Mouse (Mus musculus) heart, embryonic 10.5 days (tissue): ENCODE data around the gene Ttyh3. TPM values are rescaled to one million over a fixed set of nuclear protein-coding genes. Genes with fewer than 3 reads are reported as not detected.

Experiments used
- DNase-seq: peaks from one replicate; pipeline ENCODE4 v3.0.0-alpha.2; 2017; ENCODE audit warnings: low spot score
- H3K27ac ChIP-seq: fragments of 300-500 bp; sonication (generic); 2 replicates; pipeline ENCODE4 v1.5.1; 2016; ENCODE audit warnings: mild to moderate bottlenecking
- H3K27me3 ChIP-seq: fragments of 300-500 bp; sonication (generic); 2 replicates; pipeline ENCODE4 v1.6.1; 2016; ENCODE audit warnings: mild to moderate bottlenecking; ENCODE audit not compliant: poor library complexity, insufficient read depth, severe bottlenecking
- H3K36me3 ChIP-seq: fragments of 300-500 bp; sonication (generic); 2 replicates; pipeline ENCODE4 v1.6.1; 2016; ENCODE audit warnings: mild to moderate bottlenecking, moderate library complexity
- H3K4me1 ChIP-seq: fragments of 300-500 bp; sonication (generic); 2 replicates; pipeline ENCODE4 v1.6.1; 2016; ENCODE audit warnings: mild to moderate bottlenecking
- H3K4me3 ChIP-seq: fragments of 300-500 bp; sonication (generic); 2 replicates; pipeline ENCODE4 v1.5.1; 2016; ENCODE audit warnings: mild to moderate bottlenecking, moderate library complexity
- H3K9me3 ChIP-seq: fragments of 300-500 bp; sonication (generic); 2 replicates; pipeline ENCODE4 v1.6.1; 2016; ENCODE audit warnings: mild to moderate bottlenecking, moderate library complexity
- WGBS: fragments of 180-500 bp; shearing (Covaris S2); methylation state at CpG from one replicate; pipeline ENCODE4 v1.1.7; 2016; 5-methylcytosine and 5-hydroxymethylcytosine counted together
- polyA plus RNA-seq: library from polyadenylated mRNA; unstranded; fragments of >200 nt; fragmentation: Nextera tagmentation; extraction: Ambion mirVana; gene quantifications from 2 replicates; pipeline ENCODE4 v1.2.1, GENCODE M21; 2016

Gene Ttyh3
- polyA plus RNA-seq, 1 experiment from 2014 or later = 32.9 TPM

GRCm38 (mm10) chr5:140637058-140637410 is 11.8 kb downstream of the Ttyh3 start:
- WGBS = 90% methylated on average over 6 of the region's 6 CpGs
- DNase-seq = no peak
- no peaks in the 10 kb centered on the region for H3K27me3 ChIP-seq
- peaks cover 79% of the 10 kb centered on the region for H3K36me3 ChIP-seq
- H3K9me3 ChIP-seq = no peaks in the 10 kb centered on the region
- no peak overlapping the region for H3K27ac ChIP-seq
- no peak overlapping the region for H3K4me3 ChIP-seq
- peaks cover 38% of the 10 kb centered on the region for H3K4me1 ChIP-seq

GRCm38 (mm10) chr5:140636316-140637057 is 12.3 kb downstream of the Ttyh3 start:
- Histone ChIP-seq H3K4me1 (peaks cover 32% of the 10 kb centered on the region), H3K36me3 (peaks cover 85% of the 10 kb centered on the region), H3K4me3 (no peak overlapping the region), H3K27me3 (no peaks in the 10 kb centered on the region), H3K9me3 (no peaks in the 10 kb centered on the region), H3K27ac (no peak overlapping the region)
- 75% methylated on average over 7 of the region's 7 CpGs for WGBS
- DNase-seq = no peak

- Histone ChIP-seq H3K4me3 (no peak overlapping the region), H3K27me3 (no peaks in the 10 kb centered on the region), H3K27ac (no peak overlapping the region), H3K9me3 (no peaks in the 10 kb centered on the region), H3K36me3 (peaks cover 96% of the 10 kb centered on the region), H3K4me1 (peaks cover 19% of the 10 kb centered on the region)
- DNase-seq = peak; percentile 73
- 94% methylated on average over 26 of the region's 26 CpGs for WGBS
Measured at GRCm38 (mm10) chr5:140634798-140635722, 13.8 kb downstream of the Ttyh3 start.

GRCm38 (mm10) chr5:140633432-140633831 is 15.4 kb downstream of the Ttyh3 start:
- Histone ChIP-seq H3K27ac (no peak overlapping the region), H3K36me3 (peaks cover 99% of the 10 kb centered on the region), H3K9me3 (no peaks in the 10 kb centered on the region)

GRCm38 (mm10) chr5:140628995-140629394 is 19.8 kb downstream of the Ttyh3 start:
- 87% methylated on average over 9 of the region's 9 CpGs for WGBS
- Histone ChIP-seq H3K27ac (no peak overlapping the region), H3K36me3 (peaks cover 100% of the 10 kb centered on the region), H3K9me3 (no peaks in the 10 kb centered on the region), H3K4me3 (no peak overlapping the region), H3K4me1 (no peaks in the 10 kb centered on the region), H3K27me3 (no peaks in the 10 kb centered on the region)
- no peak for DNase-seq

More at GRCm38 (mm10) chr5:140633432-140633831, 15.4 kb downstream of the Ttyh3 start:
- 85% methylated on average over 7 of the region's 7 CpGs for WGBS
- no peak for DNase-seq
- H3K4me3 ChIP-seq = no peak overlapping the region
- H3K27me3 ChIP-seq = no peaks in the 10 kb centered on the region
- peaks cover 12% of the 10 kb centered on the region; the same call in 1 of the 2 replicates for H3K4me1 ChIP-seq

- WGBS = 84% methylated on average over 5 of the region's 5 CpGs
- Histone ChIP-seq H3K4me1 (no peaks in the 10 kb centered on the region), H3K36me3 (peaks cover 100% of the 10 kb centered on the region), H3K27me3 (no peaks in the 10 kb centered on the region), H3K27ac (no peak overlapping the region), H3K9me3 (no peaks in the 10 kb centered on the region), H3K4me3 (no peak overlapping the region)
- no peak for DNase-seq
Measured at GRCm38 (mm10) chr5:140627580-140627979, 21.3 kb downstream of the Ttyh3 start.

GRCm38 (mm10) chr5:140624961-140625360 is 23.9 kb downstream of the Ttyh3 start:
- Histone ChIP-seq H3K9me3 (no peaks in the 10 kb centered on the region), H3K36me3 (peaks cover 87% of the 10 kb centered on the region), H3K27ac (no peak overlapping the region), H3K27me3 (no peaks in the 10 kb centered on the region), H3K4me3 (no peak overlapping the region), H3K4me1 (no peaks in the 10 kb centered on the region; the same call in none of the 2 replicates)
- 92% methylated on average over 13 of the region's 13 CpGs for WGBS
- DNase-seq = peak; percentile 72

- H3K4me1 ChIP-seq = no peaks in the 10 kb centered on the region; the same call in none of the 2 replicates
- no peak overlapping the region for H3K27ac ChIP-seq
- 92% methylated on average over 5 of the region's 5 CpGs for WGBS
- H3K4me3 ChIP-seq = no peak overlapping the region
- no peaks in the 10 kb centered on the region for H3K9me3 ChIP-seq
- peaks cover 80% of the 10 kb centered on the region for H3K36me3 ChIP-seq
- no peaks in the 10 kb centered on the region for H3K27me3 ChIP-seq
- DNase-seq = no peak
Measured at GRCm38 (mm10) chr5:140624238-140624637, 24.6 kb downstream of the Ttyh3 start.

- Histone ChIP-seq H3K27me3 (no peaks in the 10 kb centered on the region), H3K9me3 (no peaks in the 10 kb centered on the region), H3K36me3 (peaks cover 76% of the 10 kb centered on the region), H3K4me1 (no peaks in the 10 kb centered on the region; the same call in none of the 2 replicates), H3K27ac (no peak overlapping the region), H3K4me3 (no peak overlapping the region)
- DNase-seq = no peak
- WGBS = 79% methylated on average over 4 of the region's 4 CpGs
Measured at GRCm38 (mm10) chr5:140623791-140624190, 25.0 kb downstream of the Ttyh3 start.

- WGBS = 93% methylated on average over 23 of the region's 23 CpGs
- H3K4me3 ChIP-seq = no peak overlapping the region
- H3K27ac ChIP-seq = no peak overlapping the region
- H3K27me3 ChIP-seq = no peaks in the 10 kb centered on the region
- no peaks in the 10 kb centered on the region; the same call in none of the 2 replicates for H3K4me1 ChIP-seq
- H3K36me3 ChIP-seq = peaks cover 69% of the 10 kb centered on the region
- no peaks in the 10 kb centered on the region for H3K9me3 ChIP-seq
- DNase-seq = no peak
Measured at GRCm38 (mm10) chr5:140622978-140623670, 25.7 kb downstream of the Ttyh3 start.

GRCm38 (mm10) chr5:140621517-140621916 is 27.3 kb downstream of the Ttyh3 start:
- Histone ChIP-seq H3K9me3 (no peaks in the 10 kb centered on the region), H3K36me3 (peaks cover 53% of the 10 kb centered on the region), H3K27ac (peak overlapping the region; percentile 49; the same call in 1 of the 2 replicates), H3K4me3 (no peak overlapping the region), H3K4me1 (no peaks in the 10 kb centered on the region; the same call in none of the 2 replicates), H3K27me3 (no peaks in the 10 kb centered on the region)
- 72% methylated on average over 10 of the region's 10 CpGs for WGBS
- DNase-seq = peak; percentile 69

GRCm38 (mm10) chr5:140621092-140621491 is 27.7 kb downstream of the Ttyh3 start:
- Histone ChIP-seq H3K36me3 (peaks cover 49% of the 10 kb centered on the region), H3K9me3 (no peaks in the 10 kb centered on the region), H3K27me3 (no peaks in the 10 kb centered on the region), H3K4me3 (no peak overlapping the region), H3K4me1 (no peaks in the 10 kb centered on the region; the same call in none of the 2 replicates), H3K27ac (peak overlapping the region; percentile 49; the same call in 1 of the 2 replicates)
- DNase-seq = peak; percentile 72
- 64% methylated on average over 9 of the region's 9 CpGs for WGBS
